Mouse (Mus musculus) liver (tissue): ENCODE data around the gene Fthl17b.
"Not testable (repeated sequence)": the region's sequence is repeated elsewhere in the genome, so short reads cannot be mapped to it uniquely, and the experiment has no call there.

Experiments
- DNase-seq: peaks from one replicate; pipeline ENCODE4 v3.0.0-alpha.2; 2020; ENCODE audit warnings: mixed read lengths

Gene Fthl17b

GRCm38 (mm10) chrX:8962875-8963274, at the start of gene Fthl17b:
TSS of gene Fthl17b (minus strand) at chrX:8962975.
- DNase-seq, result not testable (repeated sequence)

GRCm38 (mm10) chrX:8986655-8987054, 23.9 kb upstream of the Fthl17b start, which contains the start of gene Fthl17d:
TSS of gene Fthl17d (minus strand) at chrX:8986755.
- not testable (repeated sequence) for DNase-seq

- DNase-seq, result not testable (repeated sequence)
Observed at GRCm38 (mm10) chrX:8976459-8976858, 13.7 kb upstream of the Fthl17b start, which contains the start of gene Fthl17c. TSS of gene Fthl17c (minus strand) at chrX:8976559.

GRCm38 (mm10) chrX:8964618-8965017, 1.8 kb upstream of the Fthl17b start:
- DNase-seq, result not testable (repeated sequence)

GRCm38 (mm10) chrX:8948130-8948805, 14.5 kb downstream of the Fthl17b start:
- DNase-seq, result peak; percentile 68

GRCm38 (mm10) chrX:8944041-8944440, 18.7 kb downstream of the Fthl17b start:
- DNase-seq, result no peak

GRCm38 (mm10) chrX:8927308-8927707, 35.5 kb downstream of the Fthl17b start:
- no peak for DNase-seq

- no peak for DNase-seq
Observed at GRCm38 (mm10) chrX:8921813-8922607, 40.8 kb downstream of the Fthl17b start.

GRCm38 (mm10) chrX:8921080-8921479, 41.7 kb downstream of the Fthl17b start:
- no peak for DNase-seq
